Mouse (Mus musculus) heart, adult 2 months (tissue): Measurements from ENCODE around the gene Gtf3c5. TPM values are rescaled to one million over a fixed set of nuclear protein-coding genes. Genes with fewer than 3 reads are reported as not detected.

Experiments used
- DNase-seq, 2 experiments: peaks; one replicate each; pipeline ENCODE4 v3.0.0; 2021
- H3K27ac ChIP-seq: fragments of 200-600 bp; 2 replicates; pipeline ENCODE4 v1.8.1; 2022
- H3K27me3 ChIP-seq: fragments of 200-500 bp; 2 replicates; pipeline ENCODE4 v1.6.1; 2012; ENCODE audit warnings: mild to moderate bottlenecking, low read length, inconsistent platforms, mixed read lengths; ENCODE audit not compliant: control insufficient read depth, insufficient read depth
- H3K36me3 ChIP-seq: fragments of 200-500 bp; 2 replicates; pipeline ENCODE4 v1.6.1; 2012; ENCODE audit warnings: low read length, inconsistent platforms; ENCODE audit not compliant: control insufficient read depth, insufficient read depth
- H3K4me1 ChIP-seq: fragments of 200-500 bp; 2 replicates; pipeline ENCODE4 v1.6.1; 2011; ENCODE audit warnings: low read length; ENCODE audit not compliant: control insufficient read depth, insufficient read depth
- H3K4me3 ChIP-seq: fragments of 200-600 bp; 2 replicates; pipeline ENCODE4 v1.8.1; 2022
- H3K79me2 ChIP-seq: fragments of 200-500 bp; replicated peaks from 2 replicates; pipeline ENCODE4 v1.6.1; 2012; ENCODE audit warnings: mild to moderate bottlenecking, inconsistent platforms, low read length, moderate library complexity, mixed read lengths; ENCODE audit not compliant: control insufficient read depth, insufficient read depth
- H3K9ac ChIP-seq: fragments of 200-500 bp; 2 replicates; pipeline ENCODE4 v1.6.1; 2012; ENCODE audit warnings: low read depth, mild to moderate bottlenecking, control low read depth, inconsistent platforms, low read length, mixed read lengths
- CTCF ChIP-seq: fragments of 200-600 bp; IDR thresholded peaks from 2 replicates; pipeline ENCODE4 v1.8.1; 2022; ENCODE audit warnings: antibody characterized with exemption, mild to moderate bottlenecking, moderate library complexity
- EP300 ChIP-seq: fragments of 200-500 bp; IDR thresholded peaks from 2 replicates; pipeline ENCODE4 v1.6.1; 2011; ENCODE audit warnings: low read depth, low read length, control low read depth; ENCODE audit not compliant: insufficient read depth
- POLR2A ChIP-seq: fragments of 200-500 bp; IDR thresholded peaks from 2 replicates; pipeline ENCODE4 v1.6.1; 2011; ENCODE audit warnings: mild to moderate bottlenecking, low read depth, low read length, control low read depth; ENCODE audit not compliant: insufficient read depth
- WGBS: fragments of 180-500 bp; shearing (Covaris S2); methylation state at CpG from one replicate; pipeline ENCODE4 v1.1.7; 2018; 5-methylcytosine and 5-hydroxymethylcytosine counted together
- intact Hi-C: fragments of 180-260 bp; cut with DNase I; formaldehyde crosslinking; loops from one replicate; pipeline ENCODE4 v1.15.1; 2025
- polyA plus RNA-seq: library from polyadenylated mRNA; depleted of rRNA; stranded (reverse); fragments of >200 nt; gene quantifications from 2 replicates; pipeline ENCODE4 v1.2.3, GENCODE M21; 2012
- total RNA-seq, 2 experiments: library from RNA; stranded (reverse); gene quantifications; 2 replicates each; pipeline ENCODE4 v1.2.3; 2021

The Gtf3c5 gene
- total and polyA plus RNA-seq, 3 experiments = 11.0 to 14.3 (median 12.2) TPM

DNA sequence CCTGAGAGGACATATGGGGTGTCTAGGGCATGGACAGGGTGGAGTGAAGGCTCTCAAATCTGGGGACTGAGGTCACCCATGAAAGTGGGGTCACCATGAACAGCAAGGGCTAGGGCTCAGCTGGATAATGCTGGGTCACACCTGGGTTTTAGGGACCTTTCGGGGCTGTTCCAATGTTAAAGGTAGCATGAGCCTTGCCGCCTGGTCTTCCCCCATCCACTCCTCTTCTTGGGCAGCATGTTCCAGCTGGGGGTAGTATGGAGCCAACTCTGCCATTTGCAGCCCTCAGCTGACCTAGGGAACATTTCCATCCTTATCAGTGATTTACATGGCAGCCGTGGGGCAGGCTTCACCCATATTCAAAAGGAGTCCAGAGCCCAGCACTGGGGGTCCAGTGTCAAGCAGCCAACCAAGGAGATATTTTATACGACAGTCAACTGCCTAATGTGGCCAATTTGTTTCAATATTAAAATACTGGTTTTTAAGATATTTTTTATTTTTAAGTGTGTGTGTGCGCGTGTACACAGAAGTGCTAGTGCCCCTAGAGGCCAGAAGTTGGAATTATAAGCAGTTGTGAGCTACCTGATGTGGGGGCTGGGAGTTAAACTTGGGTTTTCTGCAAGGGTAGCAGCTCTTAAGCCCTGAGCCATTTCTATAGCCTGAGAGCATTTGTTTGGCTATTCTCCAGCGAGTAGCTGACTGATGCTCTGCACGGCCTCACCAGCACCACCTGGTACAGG, 23.2 kb upstream of the Gtf3c5 start:
- Histone ChIP-seq H3K4me3 (no peak overlapping the region), H3K79me2 (no peaks in the 10 kb centered on the region), H3K9ac (no peak overlapping the region), H3K27me3 (no peaks in the 10 kb centered on the region), H3K36me3 (no peaks in the 10 kb centered on the region), H3K27ac (no peak overlapping the region), H3K4me1 (no peaks in the 10 kb centered on the region)
- TF ChIP-seq CTCF (peak; percentile 38), POLR2A (no peak)
- intact Hi-C loops = no loop called here
- DNase-seq = no peak
- WGBS = 61% methylated on average over 8 of the region's 8 CpGs

DNA sequence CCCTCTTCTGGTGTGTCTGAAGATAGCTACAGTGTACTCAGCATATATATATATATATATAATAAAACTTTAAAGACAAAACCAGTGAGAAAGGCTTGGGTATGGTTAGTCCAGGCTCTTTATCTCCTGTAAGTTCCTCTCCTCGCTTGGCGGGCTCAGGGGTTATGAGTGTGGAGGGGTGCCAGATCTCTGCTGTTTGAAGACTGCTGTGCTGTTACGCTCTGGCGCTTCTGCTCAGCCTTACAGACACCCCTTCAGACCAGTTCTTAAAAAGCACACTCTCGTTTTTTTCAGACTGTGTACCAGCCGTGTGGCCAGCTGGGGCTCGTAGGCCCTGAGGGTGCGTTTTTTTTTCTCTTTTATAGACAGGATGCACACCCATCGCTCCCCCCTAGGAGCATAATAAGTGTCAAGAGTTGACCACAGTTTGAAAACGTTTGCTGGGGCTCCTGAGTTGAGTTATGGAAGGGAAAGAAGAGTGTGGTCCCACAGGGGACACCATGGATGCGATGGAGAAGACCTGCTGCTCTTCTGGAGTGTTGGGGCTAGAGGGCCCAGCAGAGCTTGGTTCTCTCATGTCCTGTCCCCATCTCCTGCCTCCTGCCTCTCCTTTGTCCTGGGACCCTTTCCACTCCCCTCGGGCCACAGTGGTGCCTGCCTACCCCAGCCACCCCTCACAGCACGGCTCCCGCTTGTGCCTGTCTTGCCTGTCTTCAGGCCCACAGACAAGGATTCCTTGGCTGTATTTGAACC, 22.4 kb upstream of the Gtf3c5 start:
- no peaks in the 10 kb centered on the region for H3K4me1 ChIP-seq
- WGBS = 57% methylated on average over 14 of the region's 14 CpGs
- no peak overlapping the region for H3K27ac ChIP-seq
- no peak overlapping the region for H3K4me3 ChIP-seq
- TF ChIP-seq POLR2A = no peak
- TF ChIP-seq EP300 = no peak
- no peak for TF ChIP-seq CTCF
- no peaks in the 10 kb centered on the region for H3K27me3 ChIP-seq
- intact Hi-C loops = no loop called here
- H3K9ac ChIP-seq = no peak overlapping the region
- no peak for DNase-seq
- no peaks in the 10 kb centered on the region for H3K36me3 ChIP-seq
- no peaks in the 10 kb centered on the region for H3K79me2 ChIP-seq

DNA sequence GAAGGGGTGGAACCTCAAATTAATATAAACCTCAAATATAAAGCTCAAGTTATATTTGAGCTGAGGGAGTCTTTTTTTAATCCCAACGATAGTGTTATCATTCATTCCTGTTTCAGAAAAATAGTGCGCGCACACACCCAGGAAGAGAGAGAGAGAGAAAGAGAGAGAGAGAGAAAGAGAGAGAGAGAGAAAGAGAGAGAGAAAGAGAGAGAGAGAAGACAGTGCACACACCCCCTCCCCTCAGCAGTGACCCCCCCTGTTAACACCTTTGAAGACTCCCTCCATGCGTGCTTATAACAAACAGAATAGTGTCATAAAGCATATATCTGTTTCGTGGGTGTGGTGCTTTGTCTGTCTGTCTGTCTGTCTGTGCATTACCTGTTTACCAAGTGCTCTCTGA, 20.0 kb upstream of the Gtf3c5 start:
- intact Hi-C loops = no loop called here
- Histone ChIP-seq H3K27me3 (no peaks in the 10 kb centered on the region), H3K4me1 (no peaks in the 10 kb centered on the region), H3K79me2 (no peaks in the 10 kb centered on the region), H3K4me3 (no peak overlapping the region), H3K9ac (no peak overlapping the region), H3K36me3 (no peaks in the 10 kb centered on the region), H3K27ac (no peak overlapping the region)
- DNase-seq = no peak
- 87% methylated on average over 5 of the region's 5 CpGs for WGBS
- TF ChIP-seq POLR2A = no peak
- TF ChIP-seq EP300 = no peak

DNA sequence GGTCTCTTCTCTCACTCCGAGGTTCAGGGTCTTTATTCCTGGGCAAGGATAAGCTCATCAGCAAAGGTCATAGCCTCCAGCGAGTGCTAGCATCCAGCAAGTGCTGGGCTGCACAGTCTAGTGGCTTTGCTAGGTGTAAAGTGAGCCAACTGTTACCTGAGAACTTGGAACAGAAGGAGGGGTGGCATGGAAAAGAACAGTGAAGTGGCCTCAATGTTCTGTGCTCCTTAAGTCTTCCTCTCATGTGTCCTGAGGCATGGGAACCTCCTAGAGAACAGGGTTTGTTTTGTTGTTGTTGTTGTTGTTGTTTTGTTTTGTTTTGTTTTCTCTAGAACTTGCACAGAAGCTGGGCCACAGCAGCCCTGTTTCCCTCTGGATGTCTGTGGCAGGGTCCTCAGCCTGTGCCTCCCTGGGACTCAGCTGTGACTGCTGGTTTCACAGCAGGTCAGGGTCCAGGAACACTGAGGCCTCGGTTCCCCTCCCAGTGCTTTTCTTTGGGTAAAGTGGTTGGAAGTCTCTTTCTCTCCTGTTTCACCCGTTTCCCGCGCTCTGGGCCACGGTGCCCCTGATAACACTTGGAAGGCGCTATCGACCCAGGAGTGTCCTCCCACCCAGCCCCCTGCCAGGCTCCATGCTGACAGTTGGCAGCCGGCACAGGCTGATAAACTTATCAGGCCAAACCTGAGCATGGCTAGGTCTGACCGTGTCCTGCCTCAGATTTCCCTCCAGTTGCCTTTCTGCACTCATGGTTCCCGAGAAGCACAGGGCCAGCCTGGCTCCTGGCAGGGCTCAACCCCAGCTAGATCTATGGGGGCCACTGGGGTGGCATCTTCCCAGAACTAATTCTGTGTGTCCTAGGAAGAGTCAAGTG, 18.4 kb upstream of the Gtf3c5 start:
- no peaks in the 10 kb centered on the region for H3K4me1 ChIP-seq
- DNase-seq = no peak
- TF ChIP-seq EP300 (no peak), POLR2A (no peak), CTCF (no peak)
- no peak overlapping the region for H3K27ac ChIP-seq
- H3K27me3 ChIP-seq = no peaks in the 10 kb centered on the region
- intact Hi-C loops = no loop called here
- no peaks in the 10 kb centered on the region for H3K79me2 ChIP-seq
- no peak overlapping the region for H3K9ac ChIP-seq
- no peak overlapping the region for H3K4me3 ChIP-seq
- 30% methylated on average over 12 of the region's 12 CpGs for WGBS
- H3K36me3 ChIP-seq = no peaks in the 10 kb centered on the region

DNA sequence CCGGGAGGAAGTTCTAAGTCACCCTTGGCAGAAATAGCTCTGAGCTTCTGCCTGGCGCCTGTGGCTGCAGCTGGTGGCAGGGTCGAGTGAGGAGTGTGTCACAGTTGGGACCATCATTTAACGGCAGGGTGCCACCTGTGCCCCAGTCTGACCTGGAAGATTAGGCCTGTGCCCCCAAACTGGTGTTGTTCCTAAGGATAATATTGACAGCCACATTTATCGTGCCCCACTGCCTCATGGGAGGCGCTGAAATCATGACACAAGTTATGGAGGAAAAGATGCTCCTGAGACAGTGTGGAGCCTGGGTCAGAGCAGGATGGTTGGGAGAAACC, 16.0 kb upstream of the Gtf3c5 start:
- 36% methylated on average over 6 of the region's 6 CpGs for WGBS
- Histone ChIP-seq H3K4me3 (no peak overlapping the region), H3K9ac (no peak overlapping the region), H3K36me3 (no peaks in the 10 kb centered on the region), H3K27me3 (no peaks in the 10 kb centered on the region), H3K27ac (no peak overlapping the region), H3K79me2 (no peaks in the 10 kb centered on the region), H3K4me1 (no peaks in the 10 kb centered on the region)
- intact Hi-C loops = no loop called here
- DNase-seq = no peak
- TF ChIP-seq CTCF (no peak), EP300 (no peak), POLR2A (no peak)
